Mouse (Mus musculus) induced T-regulatory cell, adult 2 months (primary cell): ENCODE results near the gene 1810013L24Rik.
A peak's percentile ranks its signal among the peaks of the same experiment; 100 is the strongest.

Source experiments
- DNase-seq: peaks from one replicate; pipeline ENCODE4 v3.0.0-alpha.2; 2012; ENCODE audit warnings: low read depth

Gene 1810013L24Rik

GRCm38 (mm10) chr16:8829564-8830359, at the start of gene 1810013L24Rik:
1810013L24Rik (plus strand) TSS chr16:8830100.
- DNase-seq, result peak; percentile 99

- DNase-seq, result no peak
Observed at GRCm38 (mm10) chr16:8780187-8780586, 49.7 kb upstream of the 1810013L24Rik start.

DNA sequence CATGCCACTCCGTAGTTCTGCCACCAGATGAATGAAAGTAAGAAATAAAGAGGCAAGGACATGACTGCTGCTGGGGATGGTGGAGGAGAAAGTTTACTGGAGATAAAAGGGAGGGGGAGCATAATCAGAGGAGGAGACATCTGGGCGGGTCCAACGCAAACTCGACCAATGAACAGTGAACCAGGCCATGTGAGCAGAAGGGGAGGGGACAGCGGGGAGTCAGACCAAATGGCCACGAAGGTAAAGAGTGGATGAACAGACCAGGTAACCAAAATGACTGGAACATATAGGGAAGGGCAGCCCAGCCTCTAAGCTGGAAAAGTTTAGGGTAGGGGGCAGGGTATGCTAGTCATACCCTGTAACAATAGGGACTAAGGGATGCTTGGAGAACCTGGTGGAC, 48.7 kb upstream of the 1810013L24Rik start:
- DNase-seq, result no peak

DNA sequence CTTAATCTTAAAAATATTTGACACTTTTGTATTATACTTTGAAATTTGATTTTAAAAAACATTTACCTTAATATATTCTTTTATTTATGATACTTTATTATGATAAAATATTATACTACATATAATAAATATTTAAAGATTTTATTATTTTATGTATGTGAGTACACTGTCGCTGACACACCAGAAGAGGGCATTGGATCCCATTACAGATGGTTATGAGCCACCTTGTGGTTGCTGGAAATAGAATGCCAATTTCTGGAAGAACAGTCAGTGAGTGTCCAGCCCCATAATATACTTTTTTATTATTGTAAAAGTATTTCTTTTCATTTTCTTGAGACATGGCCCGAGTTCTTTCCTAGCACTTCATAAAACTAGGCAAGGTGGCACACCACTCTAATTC, 48.2 kb upstream of the 1810013L24Rik start:
- no peak for DNase-seq

DNA sequence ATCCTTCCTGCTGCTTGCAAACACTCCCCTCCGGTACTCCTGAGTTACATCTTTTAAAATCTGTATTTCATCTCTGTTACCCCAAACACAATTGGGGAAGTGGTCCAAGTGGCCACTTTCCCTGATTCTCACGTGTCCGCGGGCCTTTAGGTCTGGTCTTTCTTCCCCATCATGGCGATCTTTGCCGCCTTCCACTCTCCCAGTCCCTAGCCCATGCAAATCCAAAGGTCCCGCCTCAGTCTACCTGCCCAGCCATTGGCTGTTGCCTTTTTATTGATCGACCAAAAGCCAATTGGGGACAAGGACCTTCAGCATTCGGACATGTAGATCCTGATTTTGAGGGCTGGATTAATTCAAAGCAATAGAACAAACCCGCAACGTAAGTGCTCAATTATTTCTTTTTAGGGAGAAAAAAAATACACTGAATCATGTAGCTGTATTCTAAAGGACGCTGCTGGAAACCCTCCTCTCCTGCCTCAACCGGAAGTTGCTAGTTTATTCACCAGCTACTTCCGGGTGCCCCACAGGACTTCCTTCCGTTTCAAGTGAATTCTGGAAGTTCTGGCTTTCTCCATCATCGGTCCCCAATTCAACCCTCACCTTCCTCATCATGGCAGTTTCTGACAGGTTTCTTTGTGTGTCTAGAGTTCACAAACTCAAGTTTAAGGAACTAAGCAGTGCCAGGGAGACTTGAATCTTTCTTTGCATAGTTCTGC, 46.5 kb upstream of the 1810013L24Rik start:
- DNase-seq, result no peak

DNA sequence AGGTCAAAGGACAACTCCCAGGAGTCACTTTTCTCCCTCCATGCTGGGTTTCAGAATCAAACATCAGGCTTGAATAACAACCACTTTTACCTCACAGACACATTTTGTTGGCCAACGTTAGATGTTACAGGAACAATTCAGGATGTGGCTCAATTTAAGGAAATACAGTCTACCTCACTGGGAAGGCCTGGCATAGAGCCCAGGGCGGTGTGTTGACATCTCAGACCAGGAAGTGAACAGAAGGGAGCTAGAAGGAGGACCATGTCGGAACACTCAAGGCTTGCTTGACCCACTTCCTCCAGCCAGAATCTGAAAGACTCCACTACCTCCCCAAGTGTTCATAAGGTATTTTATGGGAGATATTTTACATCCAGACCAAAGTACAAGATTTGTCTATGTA, 45.1 kb upstream of the 1810013L24Rik start:
- DNase-seq, result no peak

DNA sequence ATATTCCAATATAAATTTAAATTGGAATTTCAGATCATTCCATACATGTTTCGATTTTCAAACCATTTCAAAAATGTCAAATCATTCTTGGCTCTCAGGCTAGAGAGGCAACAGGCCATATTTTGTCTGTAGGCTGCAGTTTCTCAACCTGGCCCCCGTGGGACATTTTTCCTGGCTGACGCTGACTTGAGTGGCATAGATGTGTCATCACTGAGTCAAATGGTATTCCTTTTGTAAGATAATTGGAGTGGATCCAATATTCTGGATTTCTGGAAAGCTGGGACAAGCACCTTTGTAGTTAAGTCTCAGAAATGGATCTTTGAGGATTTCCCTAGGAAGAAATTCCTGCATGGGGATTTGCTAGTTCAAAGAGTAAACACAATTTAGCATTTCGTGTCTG, 39.0 kb upstream of the 1810013L24Rik start:
- no peak for DNase-seq

DNA sequence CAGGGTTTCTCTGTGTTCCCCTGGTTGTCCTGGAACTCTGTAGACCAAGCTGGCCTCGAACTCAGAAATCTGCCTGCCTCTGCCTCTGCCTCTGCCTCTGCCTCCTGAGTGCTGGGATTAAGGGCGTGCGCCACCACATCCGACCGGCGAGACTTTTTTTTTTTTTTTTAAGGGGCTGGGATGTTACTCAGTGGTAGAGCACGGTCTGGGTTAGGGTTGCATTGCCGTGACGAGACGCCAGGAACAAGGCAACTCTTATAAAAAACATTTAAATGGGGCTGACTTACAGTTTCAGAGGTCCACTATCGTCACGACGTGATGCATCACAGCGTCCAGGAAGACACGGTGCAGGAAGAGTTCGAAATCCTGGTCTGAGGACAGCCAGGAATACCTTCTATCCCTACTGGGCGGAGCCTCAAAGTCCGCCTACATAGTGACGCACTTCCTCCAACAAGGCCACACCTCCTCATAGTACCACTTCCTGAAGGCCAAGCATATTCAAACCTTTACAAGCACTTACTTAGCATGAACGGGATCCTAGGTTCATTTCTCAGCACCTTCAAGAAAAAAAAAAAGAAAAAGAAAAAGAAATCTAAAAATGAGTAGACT, 37.8 kb upstream of the 1810013L24Rik start, which contains the start of gene Usp7:
Gene Usp7 (minus strand): TSS at position 360 of the 609 bp plus-strand sequence.
- no peak for DNase-seq

DNA sequence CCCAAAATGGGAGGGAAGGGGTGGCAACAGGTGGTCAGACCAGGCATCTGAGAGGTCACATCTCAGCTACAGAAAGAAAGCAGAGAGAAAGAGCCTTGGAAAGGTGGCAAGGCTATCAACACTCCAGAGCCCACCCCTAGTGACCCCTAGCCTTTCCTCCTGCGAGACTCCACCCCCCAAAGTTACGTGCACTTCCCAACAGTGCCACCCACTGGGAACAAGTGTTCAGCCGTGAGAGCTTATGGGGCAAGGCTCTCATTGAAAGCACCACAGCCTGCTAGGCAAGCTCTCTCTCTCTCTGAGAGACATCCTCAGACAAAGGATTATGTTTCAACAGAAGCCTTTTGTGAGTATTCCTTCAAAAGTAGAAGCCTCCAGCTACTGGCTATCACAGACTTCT, 34.9 kb upstream of the 1810013L24Rik start:
- DNase-seq, result no peak

DNA sequence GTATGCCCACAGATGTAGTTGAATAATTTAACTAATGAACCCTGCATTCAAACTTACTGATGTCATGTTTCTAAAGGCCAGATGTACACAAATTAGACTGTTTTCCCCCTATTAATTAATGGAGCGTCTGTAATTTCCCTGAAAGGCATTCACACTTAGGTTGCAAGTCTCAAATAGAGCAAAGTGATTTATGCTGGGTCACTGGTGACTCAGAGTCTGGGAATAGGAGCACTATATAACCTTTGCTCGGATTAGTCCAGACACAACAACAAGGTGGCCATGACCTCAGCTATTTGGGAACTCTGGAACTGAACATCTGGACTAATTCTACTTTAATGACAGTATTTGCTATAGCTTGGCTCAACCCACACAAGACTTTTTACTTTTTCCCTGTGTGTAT, 34.0 kb upstream of the 1810013L24Rik start:
- no peak for DNase-seq

DNA sequence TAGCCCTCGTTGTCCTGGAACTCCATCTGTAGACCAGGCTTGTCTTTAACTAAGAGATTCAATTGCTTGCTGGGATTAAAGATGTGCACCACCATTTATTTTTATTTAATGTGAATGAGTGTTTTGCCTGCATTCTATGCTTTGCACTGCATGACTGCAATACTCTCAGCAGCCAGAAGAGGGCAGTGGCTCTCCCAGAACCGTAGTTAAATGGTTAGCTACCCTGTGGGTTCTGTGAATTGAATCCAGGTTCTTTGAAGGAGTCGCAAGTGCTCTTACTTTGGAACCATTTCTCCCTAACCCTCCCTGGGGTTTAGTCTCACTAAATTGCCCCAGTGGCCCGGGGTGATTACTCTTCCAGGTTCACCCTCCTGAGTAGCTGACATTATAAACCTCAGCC, 23.2 kb upstream of the 1810013L24Rik start:
- peak; percentile 79 for DNase-seq

DNA sequence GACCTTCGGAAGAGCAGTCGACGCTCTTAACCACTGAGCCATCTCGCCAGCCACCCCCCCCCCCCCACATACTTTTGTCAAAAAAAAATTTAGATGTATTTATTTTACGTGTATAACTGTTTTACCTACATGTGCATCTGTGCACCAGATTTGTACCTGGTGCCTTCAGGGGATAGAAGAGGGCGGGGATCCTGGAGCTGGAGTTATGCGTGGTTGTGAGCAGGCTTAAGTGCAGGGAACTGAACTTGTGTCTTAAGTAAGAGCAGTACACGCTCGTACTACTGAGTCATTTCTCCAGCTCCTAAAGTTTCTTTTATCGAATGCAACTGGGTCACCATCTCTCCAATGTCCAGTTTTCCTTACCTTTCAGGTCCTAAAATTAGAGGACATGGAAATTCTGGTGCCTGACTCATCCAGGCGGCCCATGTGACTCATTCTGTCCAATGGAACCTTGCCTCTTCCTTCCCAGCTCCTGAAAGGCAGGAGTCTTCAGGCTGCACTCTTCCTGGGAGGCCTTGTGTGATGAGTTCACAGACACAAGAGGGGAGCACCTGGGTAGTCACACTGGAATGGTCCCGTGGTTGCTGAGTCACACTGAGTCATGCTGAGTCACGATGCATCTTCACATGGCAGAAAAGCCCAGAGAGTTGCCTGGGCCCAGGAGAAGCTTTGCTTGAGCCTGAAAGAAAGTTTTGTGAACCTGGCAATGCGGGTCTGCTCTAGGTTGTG, 19.3 kb upstream of the 1810013L24Rik start:
- no peak for DNase-seq

DNA sequence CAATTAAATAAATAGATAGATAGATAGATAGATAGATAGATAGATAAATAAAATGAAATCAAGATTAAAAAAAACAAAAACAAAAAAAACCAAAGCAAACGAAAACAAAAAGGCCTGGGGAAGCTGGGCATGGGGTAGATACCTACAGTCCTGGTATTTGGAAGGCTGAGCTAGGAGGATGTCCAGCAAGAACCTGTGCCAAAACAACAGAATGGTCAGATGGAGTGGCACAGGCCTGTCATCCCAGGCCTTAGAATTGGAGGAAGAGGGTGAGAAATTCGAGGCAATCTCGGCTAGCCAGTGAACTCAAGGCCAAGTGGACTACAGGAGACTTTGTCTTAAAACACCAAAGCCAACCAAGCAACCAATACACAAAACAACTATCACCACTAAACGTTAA, 12.0 kb upstream of the 1810013L24Rik start:
- DNase-seq, result no peak

GRCm38 (mm10) chr16:8821429-8821828, 8.5 kb upstream of the 1810013L24Rik start:
- DNase-seq, result no peak

DNA sequence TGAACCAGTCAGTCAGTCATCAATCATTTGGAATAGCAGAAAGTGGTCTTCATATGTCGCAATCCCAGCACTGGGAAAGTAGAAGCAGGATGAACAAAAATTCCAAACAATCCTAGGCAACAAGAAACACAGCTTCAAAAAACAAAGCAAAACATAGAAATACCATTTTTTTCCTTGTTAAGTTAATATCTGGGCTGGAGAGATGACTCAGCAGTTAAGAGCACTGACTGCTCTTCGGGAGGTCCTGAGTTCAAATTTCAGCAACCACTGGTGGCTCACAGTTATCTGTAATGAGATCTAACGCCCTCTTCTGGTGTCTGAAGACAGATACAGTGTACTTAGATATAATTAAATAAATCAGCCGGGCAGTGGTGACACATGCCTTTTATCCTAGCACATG, 7.3 kb upstream of the 1810013L24Rik start:
- no peak for DNase-seq

GRCm38 (mm10) chr16:8823661-8824060, 6.2 kb upstream of the 1810013L24Rik start:
- peak; percentile 62 for DNase-seq

DNA sequence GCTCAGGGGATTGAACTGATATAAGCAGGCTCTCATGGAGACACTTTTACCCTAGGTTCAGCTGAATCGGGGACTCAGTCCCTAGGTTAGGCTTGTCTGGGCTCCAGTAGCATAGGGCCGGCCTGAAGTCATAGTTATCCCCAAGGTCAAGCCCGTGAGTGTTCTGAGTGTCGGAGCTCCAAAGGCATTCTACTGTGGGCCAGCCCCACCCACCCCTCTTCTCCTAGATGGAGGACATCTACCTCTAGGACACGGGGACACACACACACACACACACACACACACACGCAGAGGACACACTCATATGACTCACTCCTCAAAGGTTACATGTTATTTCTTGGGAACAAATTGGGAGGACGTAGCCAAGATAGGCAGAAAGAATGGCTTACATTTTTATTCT, 2.5 kb upstream of the 1810013L24Rik start:
- no peak for DNase-seq

DNA sequence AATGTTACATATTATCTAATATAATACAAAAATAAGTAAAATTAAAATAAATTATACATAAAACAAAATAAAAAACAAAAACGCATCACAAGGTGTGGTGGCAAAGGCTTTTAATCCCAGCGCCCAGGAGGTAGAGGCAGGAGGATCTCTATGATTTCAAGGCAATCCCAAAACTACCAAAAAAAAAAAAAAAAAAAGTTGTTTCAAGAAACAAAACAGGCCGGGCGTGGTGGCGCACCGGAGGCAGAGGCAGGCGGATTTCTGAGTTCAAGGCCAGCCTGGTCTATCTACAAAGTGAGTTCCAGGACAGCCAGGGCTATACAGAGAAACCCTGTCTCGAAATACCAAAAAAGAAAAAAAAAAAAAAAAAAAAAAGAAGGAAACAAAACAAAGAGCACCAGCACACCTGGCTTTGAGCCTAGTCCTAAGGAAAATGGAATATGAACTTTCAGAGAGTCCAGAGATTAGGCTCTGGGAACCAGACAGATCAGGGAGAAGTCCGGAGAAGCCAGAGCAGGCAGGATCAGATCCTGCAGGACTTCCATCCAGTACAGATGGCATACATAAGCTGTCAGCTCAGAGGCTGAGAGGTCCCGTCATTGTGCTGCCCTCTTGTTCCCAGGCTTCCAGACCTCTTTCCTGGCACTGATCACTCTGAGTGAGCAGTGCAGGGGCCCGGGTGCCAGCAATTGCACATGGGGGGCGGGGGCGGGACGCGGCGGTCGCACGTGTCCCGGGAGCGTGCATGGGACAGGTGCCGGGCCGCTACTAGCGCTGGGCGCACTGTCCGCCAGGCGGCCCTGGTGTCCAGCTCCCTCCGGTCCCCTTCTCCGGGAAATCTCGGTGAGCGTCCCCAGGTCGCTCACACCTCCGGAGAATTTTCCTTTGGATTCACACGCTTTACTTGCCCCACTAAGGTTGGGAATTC, 1.0 kb upstream of the 1810013L24Rik start:
- DNase-seq, result no peak

DNA sequence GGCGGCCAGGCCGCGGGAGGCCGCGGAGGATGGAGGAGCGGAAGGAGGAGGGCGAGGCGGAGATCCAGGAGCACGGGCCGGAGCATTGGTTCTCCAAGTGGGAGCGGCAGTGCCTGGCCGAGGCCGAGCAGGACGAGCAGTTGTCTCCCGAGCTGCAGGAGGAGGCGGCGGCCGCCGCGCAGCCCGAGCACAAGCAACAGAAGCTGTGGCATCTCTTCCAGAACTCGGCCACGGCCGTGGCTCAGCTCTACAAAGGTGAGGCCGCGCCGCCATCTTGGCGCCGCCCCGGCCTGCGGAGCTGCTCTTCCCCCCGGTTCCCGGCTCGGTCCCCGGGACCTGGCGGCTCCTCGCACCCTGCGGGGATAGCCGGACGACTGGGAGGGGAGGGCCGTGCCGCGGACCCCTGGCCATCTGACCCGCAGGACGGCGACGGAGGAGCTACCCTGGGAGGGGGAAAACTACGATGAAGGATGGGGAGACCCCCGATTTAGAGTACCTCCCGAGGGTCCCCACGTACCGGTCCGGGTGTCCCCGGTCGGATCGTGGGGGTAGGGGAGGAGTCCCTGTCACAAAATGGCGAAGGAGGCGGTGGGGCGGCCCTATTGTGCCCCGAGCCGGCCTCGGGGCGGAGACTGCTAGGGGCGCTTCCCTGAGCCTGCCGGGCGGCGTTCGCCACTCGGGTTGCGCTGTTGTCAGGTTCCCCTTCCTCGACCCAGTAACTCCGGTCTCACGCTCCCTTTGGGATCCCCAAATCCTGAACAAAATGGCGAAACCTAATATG, 721 bp downstream of the 1810013L24Rik start:
- peak; percentile 86 for DNase-seq

DNA sequence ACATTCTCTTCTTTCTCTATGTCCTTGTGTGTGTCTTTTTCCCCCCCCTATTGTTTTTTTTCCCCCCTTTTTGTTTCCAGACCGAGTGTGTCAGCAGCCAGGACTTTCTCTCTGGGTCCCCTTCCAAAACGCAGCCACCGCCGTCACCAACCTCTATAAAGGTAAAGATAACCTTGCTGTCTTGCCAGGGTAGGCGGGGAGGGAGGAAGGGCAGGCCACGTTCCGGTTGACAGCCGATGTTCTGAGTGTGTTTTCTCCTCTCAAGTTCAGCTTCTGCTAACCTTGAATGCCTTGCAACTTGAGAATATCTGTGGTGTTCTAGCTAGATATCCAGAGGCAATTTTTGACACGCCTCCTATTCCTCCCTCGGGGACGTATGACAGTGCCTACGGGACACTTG, 1.3 kb downstream of the 1810013L24Rik start:
- no peak for DNase-seq
